Mouse (Mus musculus): Measurements from ENCODE around the gene Flrt1.

The Flrt1 gene

DNA sequence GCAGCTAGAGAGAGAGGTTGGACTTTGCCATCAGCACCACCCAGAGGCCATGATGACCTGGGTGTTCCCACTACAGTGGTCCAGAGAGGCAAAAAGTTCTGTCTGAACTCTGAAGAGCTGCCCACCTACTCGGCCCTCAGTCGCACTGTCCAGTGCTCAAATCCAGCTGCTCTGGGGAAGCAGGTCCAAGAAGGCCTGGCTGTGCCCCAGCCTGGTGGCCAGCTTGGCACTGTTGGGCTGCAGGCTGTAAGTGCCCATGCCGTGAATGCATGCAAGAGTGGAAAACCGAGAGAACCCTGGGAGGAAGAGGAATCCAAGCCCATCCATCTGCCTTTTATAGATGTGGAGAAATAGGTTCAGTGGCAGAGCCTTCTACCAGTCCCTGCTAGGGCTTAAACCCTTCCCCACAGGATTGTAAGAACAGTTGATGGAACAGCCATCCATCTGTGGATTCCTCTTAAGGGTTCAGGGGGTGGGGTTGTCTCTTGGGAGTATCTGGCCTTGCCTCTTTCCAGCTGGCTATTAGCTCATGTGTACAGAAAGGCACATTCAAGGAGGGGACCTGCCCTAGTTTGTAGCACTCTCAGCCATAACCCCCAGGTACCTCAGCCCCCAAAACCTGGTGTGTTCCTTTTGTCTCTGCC, 2.1 kb downstream of the Flrt1 start:
- peak; percentile 76 for DNase-seq (ENCODE audit: low read depth, low spot score)

- DNase-seq (ENCODE audit: low read depth, low spot score), result no peak
Observed at GRCm38 (mm10) chr19:7102039-7102438, 3.5 kb downstream of the Flrt1 start.

GRCm38 (mm10) chr19:7099620-7100155, 5.8 kb downstream of the Flrt1 start:
- no peak for DNase-seq (ENCODE audit: low read depth, low spot score)

DNA sequence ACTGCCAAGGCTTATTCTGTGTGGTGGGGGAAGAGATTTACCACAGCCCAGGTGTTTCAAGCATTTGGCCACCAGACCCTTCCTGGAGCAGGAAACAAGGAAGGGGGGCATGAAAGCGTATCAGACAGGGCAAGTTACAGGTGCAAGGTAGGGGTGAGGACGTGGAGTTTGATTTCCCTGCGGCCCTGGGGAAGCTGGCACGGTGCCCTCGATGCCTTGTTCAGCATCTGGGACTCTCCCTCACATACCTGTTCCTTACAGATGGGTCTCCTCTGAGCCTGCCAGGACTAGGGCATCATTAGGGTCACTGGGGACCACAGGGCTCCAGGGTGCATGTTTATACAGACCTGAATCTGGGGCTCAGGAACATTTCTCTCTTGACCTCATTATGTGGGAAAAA, 12.8 kb downstream of the Flrt1 start:
- no peak for DNase-seq (ENCODE audit: low read depth, low spot score)

DNA sequence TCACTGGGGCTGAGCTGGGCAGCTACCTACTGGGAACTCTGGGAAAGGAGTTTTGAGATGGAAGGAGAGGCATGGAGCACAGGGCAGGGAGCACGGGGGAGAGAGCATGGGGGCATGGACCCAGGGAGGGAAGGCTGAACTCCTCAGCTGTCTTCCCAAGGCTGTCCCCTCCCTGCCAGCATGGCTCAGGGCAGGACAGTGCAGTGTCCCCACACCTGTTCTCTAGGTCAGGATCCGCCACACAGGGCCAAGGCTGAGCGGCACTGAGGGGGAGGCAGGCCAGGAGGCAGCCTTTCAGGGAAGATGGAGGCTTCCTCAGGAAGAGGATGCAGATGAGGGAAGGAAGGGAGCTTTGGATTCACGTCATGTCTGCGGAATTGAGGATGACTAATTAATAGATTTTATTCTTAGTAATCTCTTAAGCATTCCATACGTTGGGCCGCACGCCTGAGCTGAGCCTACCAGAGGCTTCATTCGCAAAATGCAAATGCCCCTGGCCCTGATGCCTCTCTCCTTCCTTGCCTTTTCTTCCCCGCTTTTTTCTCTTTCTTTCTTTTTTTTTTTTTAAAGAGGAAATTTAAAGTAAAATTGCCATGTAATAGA, 14.0 kb downstream of the Flrt1 start:
- no peak for DNase-seq (ENCODE audit: low read depth, low spot score)

DNA sequence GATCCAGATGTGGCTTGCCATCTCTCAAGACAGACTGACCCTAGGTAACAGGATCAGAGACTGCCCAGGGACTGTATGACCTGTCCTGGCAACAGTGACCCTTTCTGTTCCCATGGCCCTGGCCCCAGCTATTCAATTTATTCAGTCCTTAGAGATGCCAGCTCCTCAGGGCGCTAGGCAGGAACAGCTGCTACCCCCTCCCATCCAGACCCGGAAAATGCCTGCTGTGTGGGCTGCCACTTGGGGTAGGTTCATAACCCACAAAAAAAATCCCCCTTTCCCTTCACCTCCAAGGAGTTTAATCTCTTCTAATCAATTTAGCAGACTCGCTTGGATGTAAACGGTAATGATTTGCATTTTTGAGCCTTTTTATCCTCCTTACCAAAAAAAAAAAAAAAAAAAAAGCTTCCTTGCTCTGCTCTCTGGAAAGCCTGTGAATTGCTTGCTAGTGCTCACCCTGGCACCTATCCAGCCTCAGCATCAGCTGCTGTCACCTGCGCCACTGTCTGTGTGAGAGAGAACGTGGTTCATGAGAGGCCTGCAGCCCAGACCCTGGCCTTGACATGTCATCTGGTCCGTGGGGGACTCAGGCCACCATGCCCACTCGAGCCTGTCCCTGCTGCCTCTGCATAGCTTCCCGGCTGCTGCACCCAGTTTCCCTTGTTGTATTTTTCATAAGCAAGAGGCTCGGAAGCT, 15.0 kb downstream of the Flrt1 start:
- no peak for DNase-seq (ENCODE audit: low read depth, low spot score)

GRCm38 (mm10) chr19:7089842-7090251, 15.7 kb downstream of the Flrt1 start:
- DNase-seq (ENCODE audit: low read depth, low spot score), result no peak

DNA sequence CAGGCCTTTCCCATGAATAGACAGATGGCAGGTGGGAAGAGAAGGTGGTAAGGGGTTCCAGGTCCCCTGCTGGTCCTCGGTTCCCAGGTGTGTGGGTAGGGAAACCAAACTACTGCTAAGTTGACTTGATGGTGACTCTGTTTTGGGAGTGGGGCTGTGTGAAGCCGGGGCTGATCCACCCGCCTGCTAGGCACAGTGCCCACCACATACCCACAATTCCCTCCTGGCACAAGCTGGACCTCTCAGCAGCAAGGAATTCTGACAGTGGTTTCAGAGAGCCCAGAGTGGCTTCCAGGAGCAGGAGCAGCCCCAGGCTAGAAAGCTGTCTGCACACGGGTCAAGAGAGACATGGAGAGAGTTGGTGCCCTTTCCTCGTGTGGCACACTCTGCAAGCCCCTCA, 16.5 kb downstream of the Flrt1 start:
- DNase-seq (ENCODE audit: low read depth, low spot score), result no peak

GRCm38 (mm10) chr19:7088558-7088957, 17.0 kb downstream of the Flrt1 start:
- DNase-seq (ENCODE audit: low read depth, low spot score), result no peak

DNA sequence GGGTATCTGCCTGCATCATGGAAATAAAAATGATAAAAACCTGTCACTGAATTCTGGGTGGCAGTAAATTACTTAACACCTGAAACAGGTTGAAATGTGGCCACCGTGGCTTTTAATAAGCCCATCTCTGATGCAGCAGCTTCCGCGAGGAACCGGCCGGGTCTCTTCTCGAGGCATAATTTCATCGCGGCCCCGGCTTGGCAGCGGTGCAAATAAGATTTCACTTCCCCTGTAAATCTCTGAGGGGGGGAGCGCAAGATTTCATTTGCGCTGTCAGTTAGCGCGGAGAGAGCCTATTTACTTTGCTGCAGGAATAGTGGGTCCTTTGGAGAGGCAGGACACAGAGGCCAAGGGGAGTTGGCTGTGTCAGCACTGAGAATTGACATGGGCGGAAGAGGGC, 20.8 kb downstream of the Flrt1 start:
- no peak for DNase-seq (ENCODE audit: low read depth, low spot score)

DNA sequence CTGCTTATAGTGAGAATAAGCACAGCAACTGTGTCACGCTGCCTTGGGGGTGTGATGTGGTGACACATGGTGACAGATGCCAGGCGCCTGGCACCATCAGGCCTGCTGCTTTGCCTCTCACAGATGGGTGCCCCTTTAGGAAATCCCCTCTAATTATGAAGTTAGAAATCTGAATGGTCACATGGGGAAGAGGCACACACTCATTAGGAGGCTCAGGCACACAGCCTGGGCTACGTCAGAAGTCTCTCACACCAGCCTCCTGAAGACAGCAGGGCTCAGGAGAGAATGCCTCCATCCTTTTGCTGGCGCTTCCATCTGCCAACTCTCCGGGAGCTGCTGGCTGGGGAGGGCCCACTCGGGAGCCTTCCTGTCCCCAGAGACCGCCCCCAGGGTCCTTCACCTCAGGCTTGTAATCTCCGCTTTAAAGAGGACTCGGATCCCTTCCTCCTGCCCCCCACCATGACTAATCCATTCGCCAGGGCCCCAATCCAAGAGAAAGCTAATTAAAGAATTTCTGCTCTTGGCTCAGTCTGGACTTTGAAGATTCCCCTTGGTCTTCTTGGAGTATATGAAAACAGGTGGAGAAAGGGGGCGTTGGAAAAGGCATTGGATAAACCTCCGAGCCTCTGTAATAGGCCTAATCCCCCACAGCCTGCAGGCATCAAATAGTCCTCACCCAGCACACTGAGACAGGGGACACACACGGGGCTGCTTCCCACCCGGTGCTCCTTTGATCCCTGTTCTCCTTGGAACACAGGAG, 22.3 kb downstream of the Flrt1 start:
- no peak for DNase-seq (ENCODE audit: low read depth, low spot score)

DNA sequence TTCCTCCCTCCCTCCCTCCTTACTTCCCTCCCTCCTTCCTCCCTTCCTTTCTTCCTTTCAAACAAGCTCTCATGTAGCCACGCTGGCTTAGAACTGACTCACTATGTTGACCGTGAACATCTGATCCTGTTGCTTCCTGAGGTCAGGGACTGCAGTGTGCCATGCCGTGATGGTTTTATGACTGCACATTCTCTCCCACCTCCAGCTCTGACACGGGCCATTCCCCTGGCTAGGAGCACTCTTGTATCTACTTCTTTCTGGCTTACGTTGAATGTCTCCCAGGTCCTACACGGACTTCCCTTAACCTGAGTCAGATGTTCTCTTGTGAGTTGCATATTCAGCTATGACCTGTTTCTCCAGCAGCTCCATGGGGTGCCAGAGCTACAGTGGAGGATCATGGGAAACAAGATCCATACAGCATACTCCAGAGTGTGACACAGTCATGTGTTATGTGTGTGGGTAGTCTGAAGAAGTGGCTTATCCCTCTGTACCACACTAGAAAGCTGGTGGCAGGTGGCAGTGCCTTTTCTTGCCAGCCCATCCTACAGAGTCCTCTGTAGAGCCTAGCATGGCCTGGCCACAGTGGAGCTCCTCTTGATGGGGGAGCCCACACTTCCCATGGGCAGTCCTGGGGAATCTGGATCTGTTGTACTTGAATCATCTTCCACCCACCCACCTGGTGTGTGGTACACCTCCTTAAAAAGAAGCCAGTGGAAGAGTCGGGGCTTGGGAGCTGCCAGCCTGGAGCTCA, 23.8 kb downstream of the Flrt1 start:
- no peak for DNase-seq (ENCODE audit: low read depth, low spot score)

GRCm38 (mm10) chr19:7078271-7078670, 27.3 kb downstream of the Flrt1 start:
- no peak for DNase-seq (ENCODE audit: low read depth, low spot score)

- no peak for DNase-seq (ENCODE audit: low read depth, low spot score)
Observed at GRCm38 (mm10) chr19:7077666-7078065, 27.9 kb downstream of the Flrt1 start.

DNA sequence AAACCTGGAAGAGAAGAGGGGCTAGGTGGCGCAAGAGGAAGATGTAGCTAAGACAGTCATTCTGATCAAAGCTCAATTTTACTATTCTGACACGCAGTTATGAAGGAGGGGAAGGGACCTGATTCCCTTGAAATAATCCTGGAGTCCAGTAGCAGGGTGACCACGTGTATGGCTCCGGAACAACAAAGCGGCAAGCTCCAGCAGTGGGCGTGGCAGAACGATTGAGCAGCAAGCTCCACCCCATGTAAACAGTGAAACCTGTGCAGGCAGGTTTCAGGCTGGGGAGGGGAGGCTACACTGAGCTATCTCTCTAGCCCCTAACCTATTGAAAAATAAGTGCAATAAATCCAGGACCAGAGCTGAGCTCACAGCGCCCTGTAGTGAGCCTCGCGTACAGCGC, 30.2 kb downstream of the Flrt1 start:
- peak; percentile 51 for DNase-seq (ENCODE audit: low read depth, low spot score)

DNA sequence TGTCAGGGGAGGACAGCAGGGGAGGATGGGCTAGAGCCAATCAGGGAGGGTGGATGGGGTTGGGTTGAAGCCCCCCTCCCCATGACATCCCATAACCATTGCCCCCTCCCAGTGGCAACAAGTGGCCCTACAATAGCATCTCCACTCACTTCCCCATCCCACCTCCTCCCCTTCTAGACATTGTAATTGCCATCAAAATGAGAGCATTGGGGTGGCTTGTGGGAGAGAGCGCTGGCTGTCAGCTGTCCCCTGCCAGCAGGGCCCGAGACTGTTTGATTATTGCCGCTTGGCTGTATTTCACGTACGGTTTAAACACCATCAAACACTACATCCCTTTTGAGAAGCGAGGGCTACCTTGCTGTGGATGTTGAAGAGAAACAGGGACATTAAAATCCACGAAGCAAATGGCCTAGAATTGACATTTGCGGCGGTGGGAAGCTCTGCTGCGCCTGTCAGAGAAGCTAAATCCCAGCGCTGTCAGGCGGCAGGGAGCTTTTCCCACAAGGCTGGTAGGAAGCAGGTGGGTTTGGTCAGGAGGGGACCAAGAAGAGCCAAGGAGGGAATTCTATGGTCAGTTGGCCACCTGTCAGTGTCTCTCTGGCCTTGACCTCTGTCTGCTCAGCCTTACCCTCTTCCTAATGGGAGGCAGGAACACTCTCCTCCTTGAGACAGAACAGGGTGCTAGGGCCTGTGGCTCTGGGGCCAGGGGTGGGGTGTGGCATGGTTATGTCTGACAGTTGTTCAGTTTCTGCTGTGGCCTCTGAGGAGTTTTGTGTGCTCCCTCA, 31.3 kb downstream of the Flrt1 start:
- DNase-seq (ENCODE audit: low read depth, low spot score), result no peak

DNA sequence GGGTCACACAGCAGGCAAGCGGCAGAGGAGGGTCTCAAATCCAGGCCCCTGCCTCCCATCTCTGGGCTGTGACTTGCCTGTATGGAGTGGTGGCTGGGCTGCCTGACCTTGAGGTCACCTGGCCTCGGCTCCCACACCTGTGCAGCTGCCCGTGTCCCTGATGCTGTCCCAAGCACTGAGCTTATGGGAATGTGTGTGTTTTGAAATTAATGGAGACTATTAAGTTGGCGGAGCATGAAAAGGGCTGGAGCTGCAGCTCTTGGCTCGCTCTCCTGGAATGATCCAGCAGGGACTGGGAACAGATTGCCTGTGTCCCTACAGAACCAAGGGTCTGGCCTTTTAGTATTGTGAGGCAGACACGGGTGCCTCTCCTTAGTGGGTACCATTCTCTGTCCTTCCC, 33.3 kb downstream of the Flrt1 start:
- no peak for DNase-seq (ENCODE audit: low read depth, low spot score)

DNA sequence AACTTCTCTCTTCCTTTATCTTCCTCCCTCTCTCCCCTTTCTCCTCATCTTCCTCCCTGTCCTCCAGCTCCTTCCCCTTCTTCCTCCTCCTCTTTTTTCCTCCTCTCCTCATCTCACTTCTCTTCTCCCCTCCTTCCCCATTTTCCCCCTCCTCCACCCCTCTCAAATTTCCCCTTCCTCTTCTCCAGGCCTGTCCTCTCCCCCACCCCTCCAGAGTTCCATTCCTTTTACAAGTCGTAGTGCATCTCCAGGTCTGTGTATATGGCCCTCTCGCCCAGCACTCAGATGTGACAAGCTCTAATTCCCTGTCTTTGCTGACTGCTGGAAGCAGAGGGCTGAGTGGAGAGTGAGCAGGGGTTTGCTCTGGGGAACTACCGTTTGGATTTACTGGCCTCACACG, 34.8 kb downstream of the Flrt1 start:
- DNase-seq (ENCODE audit: low read depth, low spot score), result no peak

DNA sequence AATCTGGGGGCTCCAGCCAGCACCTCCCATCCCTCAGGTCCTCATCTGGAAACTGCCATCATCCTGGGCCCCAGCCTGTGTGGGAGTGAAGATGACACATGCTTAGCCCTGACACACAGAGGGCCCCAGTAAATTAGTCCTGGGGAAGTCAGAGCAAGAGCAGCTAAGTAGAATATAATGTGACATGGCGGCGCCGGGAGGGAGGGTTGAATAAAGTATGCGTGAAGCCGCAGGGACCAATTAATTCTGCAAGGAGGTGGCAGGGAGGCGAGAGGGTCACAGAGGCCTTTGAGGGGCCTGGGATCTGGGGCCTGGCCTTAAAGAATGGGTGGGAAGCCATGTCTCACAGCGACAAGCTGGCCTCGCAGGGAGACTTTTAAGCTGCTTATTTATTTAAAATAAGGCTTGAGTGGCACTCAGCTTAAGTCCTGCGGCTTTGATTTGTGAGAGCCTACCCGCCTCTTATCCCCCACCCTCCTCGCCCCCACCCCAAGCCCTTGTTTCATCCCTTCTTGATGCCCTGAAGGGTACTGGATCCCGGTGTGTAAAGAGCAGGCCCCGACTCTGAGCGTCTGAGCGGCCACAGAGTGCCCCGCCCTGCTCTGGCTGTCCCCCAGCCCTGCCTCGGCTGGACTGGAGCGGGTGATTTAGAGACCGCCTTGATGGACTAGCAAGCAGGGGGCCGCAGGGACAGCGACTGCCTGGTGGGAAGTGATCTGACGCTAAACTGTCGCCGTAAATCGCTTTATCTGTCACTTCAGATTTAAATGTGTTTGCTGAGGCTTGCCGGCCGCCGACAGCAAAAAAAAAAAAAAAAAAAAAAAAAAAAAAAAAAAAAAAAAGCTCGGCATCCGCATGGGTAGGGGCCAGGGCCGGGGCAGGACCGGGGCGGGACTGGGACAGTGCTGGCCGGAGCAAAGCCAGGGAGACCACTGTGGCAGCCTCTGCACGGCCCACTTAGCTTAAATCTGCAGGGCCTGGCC, 35.5 kb downstream of the Flrt1 start:
- no peak for DNase-seq (ENCODE audit: low read depth, low spot score)

All from R1 (cell line).